Mouse (Mus musculus) myocyte (in vitro differentiated cells): ENCODE measurements at regions not wholly inside any gene's neighbourhood (a gene's known extent, or its start where the extent isn't known, plus 50 kb on each side); places are given as distances from the start of the nearest gene placed in this dataset.

Experiments used
- H3K27me3 ChIP-seq: one replicate; pipeline ENCODE4 v1.6.1; 2011; ENCODE audit not compliant: control insufficient read depth, insufficient read depth, insufficient read length
- H3K36me3 ChIP-seq: one replicate; pipeline ENCODE4 v1.6.1; 2011; ENCODE audit not compliant: control insufficient read depth, insufficient read depth
- H3K4me2 ChIP-seq: one replicate; pipeline ENCODE4 v1.6.1; 2011; ENCODE audit warnings: low read depth, control low read depth
- H3K4me3 ChIP-seq: one replicate; pipeline ENCODE4 v1.5.1; 2011; ENCODE audit warnings: mild to moderate bottlenecking, control low read depth, moderate library complexity
- H3K79me2 ChIP-seq: one replicate; pipeline ENCODE4 v1.6.1; 2011; ENCODE audit not compliant: control insufficient read depth, insufficient read depth
- H3ac ChIP-seq: one replicate; pipeline ENCODE4 v1.6.1; 2011; ENCODE audit not compliant: control insufficient read depth, insufficient read length
- CEBPB ChIP-seq: IDR thresholded peaks from 2 replicates; pipeline ENCODE4 v1.6.1; 2011; ENCODE audit warnings: mild to moderate bottlenecking, moderate library complexity; ENCODE audit not compliant: poor library complexity, insufficient read depth, severe bottlenecking
- E2F4 ChIP-seq: IDR thresholded peaks from one replicate; pipeline ENCODE4 v1.6.1; 2011; ENCODE audit warnings: mild to moderate bottlenecking, control low read depth, moderate library complexity; ENCODE audit not compliant: insufficient read depth
- MAX ChIP-seq: IDR thresholded peaks from one replicate; pipeline ENCODE4 v1.6.1; 2011; ENCODE audit warnings: low read depth, mild to moderate bottlenecking, control low read depth
- MYOD1 ChIP-seq, 3 experiments: IDR thresholded peaks; one replicate each; pipeline ENCODE4 v1.6.1; 2011; ENCODE audit warnings: control low read depth in 2 of 3, low read depth in 2 of 3, mild to moderate bottlenecking in 2 of 3, moderate library complexity in 1 of 3; ENCODE audit not compliant: insufficient read length in 2 of 3, control insufficient read depth in 1 of 3
- MYOG ChIP-seq, 3 experiments: IDR thresholded peaks; one replicate each; pipeline ENCODE4 v1.6.1; 2011; ENCODE audit warnings: control low read depth in 2 of 3, low read depth in 2 of 3, mild to moderate bottlenecking in 2 of 3; ENCODE audit not compliant: insufficient read length in 2 of 3, control insufficient read depth in 1 of 3, insufficient read depth in 1 of 3
- POLR2A ChIP-seq: IDR thresholded peaks from one replicate; pipeline ENCODE4 v1.6.1; 2011; ENCODE audit warnings: low read depth, mild to moderate bottlenecking, control low read depth, moderate library complexity; ENCODE audit not compliant: insufficient read length
- POLR2AphosphoS2 ChIP-seq: IDR thresholded peaks from one replicate; pipeline ENCODE4 v1.6.1; 2011; ENCODE audit warnings: low read depth, control low read depth; ENCODE audit not compliant: insufficient read length
- REST ChIP-seq: IDR thresholded peaks from one replicate; pipeline ENCODE4 v1.6.1; 2011; ENCODE audit warnings: mild to moderate bottlenecking, control low read depth, moderate library complexity; ENCODE audit not compliant: insufficient read depth, insufficient read length
- SRF ChIP-seq: IDR thresholded peaks from one replicate; pipeline ENCODE4 v1.6.1; 2011; ENCODE audit warnings: low read depth; ENCODE audit not compliant: control insufficient read depth, insufficient read length
- TCF12 ChIP-seq: IDR thresholded peaks from one replicate; pipeline ENCODE4 v1.6.1; 2011; ENCODE audit warnings: mild to moderate bottlenecking, control low read depth; ENCODE audit not compliant: poor library complexity, insufficient read depth, severe bottlenecking
- TCF3 ChIP-seq: IDR thresholded peaks from one replicate; pipeline ENCODE4 v1.6.1; 2011; ENCODE audit warnings: low read depth, control low read depth; ENCODE audit not compliant: insufficient read length
- USF1 ChIP-seq: IDR thresholded peaks from one replicate; pipeline ENCODE4 v1.6.1; 2011; ENCODE audit warnings: low read depth, mild to moderate bottlenecking, control low read depth, moderate library complexity

DNA sequence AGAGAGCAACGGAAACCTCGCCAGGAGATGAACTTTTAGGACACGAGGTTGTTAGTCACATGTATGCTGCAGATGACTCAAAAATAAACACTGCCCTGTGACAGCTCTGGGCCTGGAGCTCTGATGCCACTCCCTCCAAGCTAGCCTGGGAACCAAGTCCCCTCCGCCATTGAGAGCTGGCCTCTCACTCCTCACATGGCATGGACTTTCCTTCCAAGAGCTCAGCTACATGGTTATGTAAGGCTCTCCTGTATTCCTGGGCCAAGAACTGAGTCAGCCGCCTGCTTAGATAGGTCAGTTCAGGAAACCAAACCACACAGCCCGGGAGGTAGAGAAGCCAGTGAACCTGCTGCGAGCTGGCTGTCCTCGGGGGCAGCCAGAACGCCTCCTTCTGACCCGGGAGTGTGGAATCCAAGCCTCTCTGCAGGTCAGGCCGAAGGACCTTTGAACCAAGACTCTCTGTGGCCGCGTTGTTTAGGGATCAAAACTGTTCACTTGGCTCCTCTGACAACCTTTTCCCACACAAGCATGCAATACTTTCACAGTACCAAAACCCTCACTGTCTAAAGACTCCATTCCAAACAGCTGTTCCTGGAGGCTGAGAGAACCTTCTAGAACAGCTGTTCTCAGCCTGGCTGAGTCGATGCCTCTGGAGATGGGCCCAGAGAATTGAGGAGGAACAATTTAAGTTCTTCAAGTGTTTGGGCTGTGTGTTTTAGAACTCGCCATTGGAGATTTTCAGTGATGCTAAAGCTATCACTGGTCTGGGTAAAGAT, 422.8 kb upstream of the Jarid2 start:
- Histone ChIP-seq H3K27me3 (no peaks in the 10 kb centered on the region), H3K79me2 (no peaks in the 10 kb centered on the region), H3K4me3 (no peak overlapping the region), H3K4me2 (peak overlapping the region; percentile 52), H3ac (no peak overlapping the region), H3K36me3 (no peaks in the 10 kb centered on the region)
- TF ChIP-seq MAX = peak; percentile 24
- no peak for TF ChIP-seq POLR2AphosphoS2
- no peak for TF ChIP-seq E2F4
- TF ChIP-seq TCF12 = peak; percentile 38
- TF ChIP-seq POLR2A = peak; percentile 20
- no peak for TF ChIP-seq REST
- peak; percentile 47 to 70 (median 67) for TF ChIP-seq MYOD1 (IDR thresholded peaks at IDR 0.05; ENCODE audit: control insufficient read depth in 1 of 3, insufficient read length in 2 of 3, low read depth in 2 of 3)
- peak in 2 of 3 experiments; percentile 38 to 86 for TF ChIP-seq MYOG (IDR thresholded peaks at IDR 0.05; ENCODE audit: control insufficient read depth in 1 of 3, insufficient read depth in 1 of 3, insufficient read length in 2 of 3, low read depth in 2 of 3)
- no peak for TF ChIP-seq TCF3
- no peak for TF ChIP-seq SRF
- TF ChIP-seq CEBPB = no peak
- no peak for TF ChIP-seq USF1

- no peaks in the 10 kb centered on the region for H3K27me3 ChIP-seq
- no peaks in the 10 kb centered on the region for H3K79me2 ChIP-seq
- H3K4me2 ChIP-seq = no peak overlapping the region
- H3K36me3 ChIP-seq = no peaks in the 10 kb centered on the region
- no peak overlapping the region for H3ac ChIP-seq
- H3K4me3 ChIP-seq = no peak overlapping the region
- TF ChIP-seq TCF12 (no peak), MAX (no peak)
These were observed 421.0 kb upstream of the Jarid2 start for GRCm38 (mm10) chr13:44308227-44308626.

DNA sequence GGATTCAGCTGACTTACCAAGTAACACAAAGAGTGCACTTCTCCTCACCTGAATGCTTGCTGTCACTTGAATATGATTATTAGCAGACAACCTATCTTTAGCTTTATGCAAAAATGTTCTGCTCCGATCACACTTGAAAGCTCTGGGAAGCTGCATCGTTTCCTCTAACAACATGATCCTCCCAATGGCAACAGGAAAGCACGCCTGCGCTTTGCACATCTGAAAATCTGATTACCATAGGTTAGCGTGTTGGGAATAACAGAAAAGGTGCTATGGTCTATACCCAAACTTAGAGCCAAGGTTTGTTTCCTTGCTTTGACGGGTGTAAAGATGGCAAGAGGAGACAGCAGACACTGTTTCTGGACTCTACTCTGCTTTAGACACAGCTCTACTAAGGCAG, 417.0 kb upstream of the Jarid2 start:
- H3ac ChIP-seq = no peak overlapping the region
- no peaks in the 10 kb centered on the region for H3K27me3 ChIP-seq
- no peak for TF ChIP-seq REST
- TF ChIP-seq POLR2A = no peak
- no peak for TF ChIP-seq TCF3
- TF ChIP-seq MYOD1 (IDR thresholded peaks at IDR 0.05; ENCODE audit: control insufficient read depth in 1 of 3, insufficient read length in 2 of 3, low read depth in 2 of 3) = no peak
- no peak for TF ChIP-seq SRF
- no peak for TF ChIP-seq MYOG (IDR thresholded peaks at IDR 0.05; ENCODE audit: control insufficient read depth in 1 of 3, insufficient read depth in 1 of 3, insufficient read length in 2 of 3, low read depth in 2 of 3)
- TF ChIP-seq MAX = no peak
- TF ChIP-seq CEBPB = no peak
- TF ChIP-seq USF1 = no peak
- TF ChIP-seq TCF12 = no peak
- TF ChIP-seq POLR2AphosphoS2 = no peak
- TF ChIP-seq E2F4 = no peak
- H3K79me2 ChIP-seq = no peaks in the 10 kb centered on the region
- no peak overlapping the region for H3K4me2 ChIP-seq
- H3K36me3 ChIP-seq = no peaks in the 10 kb centered on the region
- H3K4me3 ChIP-seq = no peak overlapping the region

GRCm38 (mm10) chr13:44316747-44317446, 412.4 kb upstream of the Jarid2 start:
- Histone ChIP-seq H3K4me2 (peak overlapping the region; percentile 14), H3K36me3 (no peaks in the 10 kb centered on the region), H3ac (no peak overlapping the region), H3K4me3 (no peak overlapping the region), H3K27me3 (no peaks in the 10 kb centered on the region), H3K79me2 (no peaks in the 10 kb centered on the region)
- no peak for TF ChIP-seq TCF3
- TF ChIP-seq TCF12 = no peak
- TF ChIP-seq CEBPB = no peak
- TF ChIP-seq MAX = no peak
- no peak for TF ChIP-seq POLR2A
- TF ChIP-seq SRF = no peak
- no peak for TF ChIP-seq REST
- TF ChIP-seq POLR2AphosphoS2 = no peak
- no peak for TF ChIP-seq E2F4
- no peak for TF ChIP-seq MYOG (IDR thresholded peaks at IDR 0.05; ENCODE audit: control insufficient read depth in 1 of 3, insufficient read depth in 1 of 3, insufficient read length in 2 of 3, low read depth in 2 of 3)
- no peak for TF ChIP-seq MYOD1 (IDR thresholded peaks at IDR 0.05; ENCODE audit: control insufficient read depth in 1 of 3, insufficient read length in 2 of 3, low read depth in 2 of 3)
- no peak for TF ChIP-seq USF1
